Mouse (Mus musculus): Measurements from ENCODE around the gene Dhx34. TPM values are rescaled to one million over a fixed set of nuclear protein-coding genes. Genes with fewer than 3 reads are reported as not detected.
A peak's percentile ranks its signal among the peaks of the same experiment; 100 is the strongest.

The Dhx34 gene
- polyA plus RNA-seq, 1 experiment from 2014 or later = 7.8 TPM

- WGBS = under 1% methylated on average over 10 of the region's 10 CpGs
- Histone ChIP-seq H3K4me2 (replicated peaks) (peak overlapping the region; percentile 68), H3K9ac (peak overlapping the region; percentile 76), H3K9me3 (ENCODE audit: control insufficient read depth, low read length) (no peaks in the 10 kb centered on the region), H3K4me1 (replicated peaks; ENCODE audit: control insufficient read depth, insufficient read depth, low read length) (peaks cover 26% of the 10 kb centered on the region), H3K4me3 (replicated peaks; ENCODE audit: low read length) (peak overlapping the region; percentile 62), H3K27me3 (ENCODE audit: control insufficient read depth, insufficient read depth, low read length) (no peaks in the 10 kb centered on the region), H3K27ac (peak overlapping the region; percentile 80), H3K36me3 (replicated peaks; ENCODE audit: control insufficient read depth, insufficient read depth) (peaks cover 32% of the 10 kb centered on the region)
- ATAC-seq (ENCODE audit: low FRiP score) (peak; percentile 17), DNase-seq (ENCODE audit: low spot score) (no peak)
Measured at GRCm38 (mm10) chr7:16175542-16175931, 46.3 kb downstream of the Dhx34 start.

- H3K4me2 ChIP-seq (replicated peaks) = peak within 1 kb of the TSS; percentile 68
- H3K4me1 ChIP-seq (replicated peaks; ENCODE audit: control insufficient read depth, insufficient read depth, low read length) = peaks cover 26% of the 10 kb centered on the region
- DNase-seq (ENCODE audit: low spot score) (peak; percentile 75), ATAC-seq (ENCODE audit: low FRiP score) (peak; percentile 87)
- H3K4me3 ChIP-seq (replicated peaks; ENCODE audit: low read length) = peak within 1 kb of the TSS; percentile 62
- H3K9ac ChIP-seq = peak within 1 kb of the TSS; percentile 76
- no peaks in the 10 kb centered on the region for H3K27me3 ChIP-seq (ENCODE audit: control insufficient read depth, insufficient read depth, low read length)
- peaks cover 28% of the 10 kb centered on the region for H3K36me3 ChIP-seq (replicated peaks; ENCODE audit: control insufficient read depth, insufficient read depth)
- peak within 1 kb of the TSS; percentile 80 for H3K27ac ChIP-seq
- WGBS = 1% methylated on average over 42 of the region's 42 CpGs
- H3K9me3 ChIP-seq (ENCODE audit: control insufficient read depth, low read length) = no peaks in the 10 kb centered on the region
Measured at GRCm38 (mm10) chr7:16174597-16175541, 47.0 kb downstream of the Dhx34 start, which contains the start of gene Meis3. Gene Meis3, plus strand, starts transcription at chr7:16175090.

- no peak for DNase-seq (ENCODE audit: low spot score)
- H3K27ac ChIP-seq = peak overlapping the region; percentile 80
- no peaks in the 10 kb centered on the region for H3K9me3 ChIP-seq (ENCODE audit: control insufficient read depth, low read length)
- H3K4me1 ChIP-seq (replicated peaks; ENCODE audit: control insufficient read depth, insufficient read depth, low read length) = peaks cover 26% of the 10 kb centered on the region
- no peaks in the 10 kb centered on the region for H3K27me3 ChIP-seq (ENCODE audit: control insufficient read depth, insufficient read depth, low read length)
- H3K4me3 ChIP-seq (replicated peaks; ENCODE audit: low read length) = no peak overlapping the region
- WGBS = 22% methylated on average over 5 of the region's 5 CpGs
- peaks cover 11% of the 10 kb centered on the region for H3K36me3 ChIP-seq (replicated peaks; ENCODE audit: control insufficient read depth, insufficient read depth)
- no peak for ATAC-seq (ENCODE audit: low FRiP score)
- H3K9ac ChIP-seq = peak overlapping the region; percentile 76; the same call in 1 of the 2 replicates
- H3K4me2 ChIP-seq (replicated peaks) = peak overlapping the region; percentile 68; the same call in 1 of the 2 replicates
Measured at GRCm38 (mm10) chr7:16173146-16173545, 48.7 kb downstream of the Dhx34 start.

- Histone ChIP-seq H3K36me3 (replicated peaks; ENCODE audit: control insufficient read depth, insufficient read depth) (peaks cover 6% of the 10 kb centered on the region), H3K4me1 (replicated peaks; ENCODE audit: control insufficient read depth, insufficient read depth, low read length) (peaks cover 26% of the 10 kb centered on the region), H3K27ac (peak overlapping the region; percentile 80), H3K9ac (peak overlapping the region; percentile 76; the same call in 1 of the 2 replicates), H3K4me3 (replicated peaks; ENCODE audit: low read length) (no peak overlapping the region), H3K9me3 (ENCODE audit: control insufficient read depth, low read length) (no peaks in the 10 kb centered on the region), H3K4me2 (replicated peaks) (0 out of 2 replicates have a peak overlapping the region, but pooled peaks have one; percentile 7), H3K27me3 (ENCODE audit: control insufficient read depth, insufficient read depth, low read length) (no peaks in the 10 kb centered on the region)
- 32% methylated on average over 1 of the region's 1 CpGs for WGBS
- DNase-seq (ENCODE audit: low spot score) (no peak), ATAC-seq (ENCODE audit: low FRiP score) (no peak)
Measured at GRCm38 (mm10) chr7:16172586-16173140, 49.2 kb downstream of the Dhx34 start.

- no peaks in the 10 kb centered on the region for H3K9me3 ChIP-seq (ENCODE audit: control insufficient read depth, low read length)
- no peak for DNase-seq (ENCODE audit: low spot score)
- H3K27me3 ChIP-seq (ENCODE audit: control insufficient read depth, insufficient read depth, low read length) = no peaks in the 10 kb centered on the region
- peak; percentile 15; the same call in 1 of the 2 replicates for ATAC-seq (ENCODE audit: low FRiP score)
- peaks cover under 1% of the 10 kb centered on the region for H3K36me3 ChIP-seq (replicated peaks; ENCODE audit: control insufficient read depth, insufficient read depth)
- no peak overlapping the region for H3K4me2 ChIP-seq (replicated peaks)
- H3K4me1 ChIP-seq (replicated peaks; ENCODE audit: control insufficient read depth, insufficient read depth, low read length) = peaks cover 26% of the 10 kb centered on the region
- H3K4me3 ChIP-seq (replicated peaks; ENCODE audit: low read length) = no peak overlapping the region
- peak overlapping the region; percentile 76; the same call in 1 of the 2 replicates for H3K9ac ChIP-seq
- H3K27ac ChIP-seq = peak overlapping the region; percentile 80
- WGBS = 0% methylated on average over 1 of the region's 1 CpGs
Measured at GRCm38 (mm10) chr7:16172141-16172581, 49.7 kb downstream of the Dhx34 start.

- H3K27ac ChIP-seq = no peak overlapping the region
- 75% methylated on average over 7 of the region's 7 CpGs for WGBS
Measured at GRCm38 (mm10) chr7:16162036-16162435, 59.8 kb downstream of the Dhx34 start.

GRCm38 (mm10) chr7:16161302-16161701, 60.5 kb downstream of the Dhx34 start:
- Histone ChIP-seq H3K4me3 (replicated peaks; ENCODE audit: low read length) (no peak overlapping the region), H3K27ac (no peak overlapping the region), H3K27me3 (ENCODE audit: control insufficient read depth, insufficient read depth, low read length) (peaks cover 8% of the 10 kb centered on the region; the same call in 1 of the 2 replicates), H3K4me1 (replicated peaks; ENCODE audit: control insufficient read depth, insufficient read depth, low read length) (no peaks in the 10 kb centered on the region), H3K4me2 (replicated peaks) (no peak overlapping the region), H3K36me3 (replicated peaks; ENCODE audit: control insufficient read depth, insufficient read depth) (0 out of 2 replicates have a peak, but pooled peaks cover 9% of the 10 kb centered on the region), H3K9me3 (ENCODE audit: control insufficient read depth, low read length) (no peaks in the 10 kb centered on the region), H3K9ac (no peak overlapping the region)
- DNase-seq (ENCODE audit: low spot score) (no peak), ATAC-seq (ENCODE audit: low FRiP score) (no peak)
- 91% methylated on average over 9 of the region's 9 CpGs for WGBS

More at GRCm38 (mm10) chr7:16162036-16162435, 59.8 kb downstream of the Dhx34 start:
- ATAC-seq (ENCODE audit: low FRiP score) (no peak), DNase-seq (ENCODE audit: low spot score) (no peak)
- Histone ChIP-seq H3K27me3 (ENCODE audit: control insufficient read depth, insufficient read depth, low read length) (peaks cover 8% of the 10 kb centered on the region; the same call in 1 of the 2 replicates), H3K4me2 (replicated peaks) (no peak overlapping the region), H3K9ac (no peak overlapping the region), H3K9me3 (ENCODE audit: control insufficient read depth, low read length) (no peaks in the 10 kb centered on the region), H3K4me3 (replicated peaks; ENCODE audit: low read length) (no peak overlapping the region), H3K36me3 (replicated peaks; ENCODE audit: control insufficient read depth, insufficient read depth) (0 out of 2 replicates have a peak, but pooled peaks cover 5% of the 10 kb centered on the region), H3K4me1 (replicated peaks; ENCODE audit: control insufficient read depth, insufficient read depth, low read length) (no peaks in the 10 kb centered on the region)

GRCm38 (mm10) chr7:16160702-16161101, 61.1 kb downstream of the Dhx34 start:
- no peak overlapping the region for H3K4me3 ChIP-seq (replicated peaks; ENCODE audit: low read length)
- ATAC-seq (ENCODE audit: low FRiP score) (no peak), DNase-seq (ENCODE audit: low spot score) (no peak)
- H3K27me3 ChIP-seq (ENCODE audit: control insufficient read depth, insufficient read depth, low read length) = peaks cover 8% of the 10 kb centered on the region; the same call in 1 of the 2 replicates
- 67% methylated on average over 3 of the region's 3 CpGs for WGBS
- H3K27ac ChIP-seq = no peak overlapping the region
- H3K36me3 ChIP-seq (replicated peaks; ENCODE audit: control insufficient read depth, insufficient read depth) = 0 out of 2 replicates have a peak, but pooled peaks cover 9% of the 10 kb centered on the region
- no peaks in the 10 kb centered on the region for H3K4me1 ChIP-seq (replicated peaks; ENCODE audit: control insufficient read depth, insufficient read depth, low read length)
- H3K4me2 ChIP-seq (replicated peaks) = no peak overlapping the region
- H3K9ac ChIP-seq = no peak overlapping the region
- no peaks in the 10 kb centered on the region for H3K9me3 ChIP-seq (ENCODE audit: control insufficient read depth, low read length)

- no peak overlapping the region for H3K27ac ChIP-seq
- peak overlapping the region; percentile 41 for H3K4me2 ChIP-seq (replicated peaks)
- ATAC-seq (ENCODE audit: low FRiP score) (0 out of 2 replicates have a peak, but pooled peaks have one; percentile 28), DNase-seq (ENCODE audit: low spot score) (no peak)
- WGBS = 5% methylated on average over 37 of the region's 39 CpGs
- H3K4me1 ChIP-seq (replicated peaks; ENCODE audit: control insufficient read depth, insufficient read depth, low read length) = no peaks in the 10 kb centered on the region
- H3K27me3 ChIP-seq (ENCODE audit: control insufficient read depth, insufficient read depth, low read length) = peaks cover 8% of the 10 kb centered on the region; the same call in 1 of the 2 replicates
- H3K36me3 ChIP-seq (replicated peaks; ENCODE audit: control insufficient read depth, insufficient read depth) = peaks cover 9% of the 10 kb centered on the region; the same call in 1 of the 2 replicates
- H3K9ac ChIP-seq = peak overlapping the region; percentile 40; the same call in 1 of the 2 replicates
- peak overlapping the region; percentile 5; the same call in 1 of the 2 replicates for H3K4me3 ChIP-seq (replicated peaks; ENCODE audit: low read length)
- H3K9me3 ChIP-seq (ENCODE audit: control insufficient read depth, low read length) = no peaks in the 10 kb centered on the region
Measured at GRCm38 (mm10) chr7:16158735-16159134, 63.1 kb downstream of the Dhx34 start.

Measured in hindbrain, embryonic 14.5 days (tissue).